Mouse (Mus musculus) cortical plate, adult 2 months (tissue): ENCODE measurements around the gene Bclaf3.

ENCODE experiments used
- CTCF ChIP-seq: fragments of 200-500 bp; IDR thresholded peaks from 2 replicates; pipeline ENCODE4 v1.5.1; 2011; ENCODE audit warnings: mild to moderate bottlenecking, control low read depth, low read length; ENCODE audit not compliant: insufficient read depth; ENCODE audit errors: extremely low read depth
- POLR2A ChIP-seq: fragments of 200-500 bp; IDR thresholded peaks from 2 replicates; pipeline ENCODE4 v1.6.1; 2011; ENCODE audit warnings: mild to moderate bottlenecking, low read length, control low read depth; ENCODE audit not compliant: insufficient read depth; ENCODE audit errors: extremely low read depth

- TF ChIP-seq CTCF (no peak), POLR2A (no peak)
Measured at GRCm38 (mm10) chrX:159508331-159509036, 18.0 kb upstream of the Bclaf3 start.
